Mouse (Mus musculus) lung, adult 10 weeks (tissue): Measurements from ENCODE around the gene Gli3. TPM values are rescaled to one million over a fixed set of nuclear protein-coding genes. Genes with fewer than 3 reads are reported as not detected.

ENCODE experiments used
- polyA plus RNA-seq: library from polyadenylated mRNA; stranded (reverse); fragments of 350-450 nt; fragmentation: Illumina TruSeq; extraction: RNeasy Lipid Tissue Mini Kit (QIAGEN cat#74804); gene quantifications from one replicate; pipeline ENCODE4 v1.2.3, GENCODE M21; 2014; ENCODE audit warnings: low read depth, low replicate concordance; ENCODE audit not compliant: insufficient read depth

Gene Gli3
- 0.46 TPM for polyA plus RNA-seq

GRCm38 (mm10) chr13:15462830-15463491 is at the start of gene Gli3:
Gene Gli3 (plus strand): TSS chr13:15463235.

